Mouse (Mus musculus) left cerebral cortex, postnatal 14 days (tissue): ENCODE measurements around the gene Rhob. TPM values are rescaled to one million over a fixed set of nuclear protein-coding genes. Genes with fewer than 3 reads are reported as not detected.

Experiments
- DNase-seq, 2 experiments: peaks; one replicate each; pipeline ENCODE4 v3.0.0; 2021 to 2022; ENCODE audit warnings: low spot score in 2 of 2, mixed read lengths in 1 of 2
- intact Hi-C: fragments of 180-260 bp; cut with DNase I; formaldehyde crosslinking; loops from one replicate; pipeline ENCODE4 v1.15.1; 2025
- total RNA-seq, 2 experiments: library from RNA; stranded (reverse); gene quantifications; 2 replicates each; pipeline ENCODE4 v1.2.3; 2021

The Rhob gene
- total RNA-seq, 2 experiments from 2014 or later = 287 to 352 TPM

DNA sequence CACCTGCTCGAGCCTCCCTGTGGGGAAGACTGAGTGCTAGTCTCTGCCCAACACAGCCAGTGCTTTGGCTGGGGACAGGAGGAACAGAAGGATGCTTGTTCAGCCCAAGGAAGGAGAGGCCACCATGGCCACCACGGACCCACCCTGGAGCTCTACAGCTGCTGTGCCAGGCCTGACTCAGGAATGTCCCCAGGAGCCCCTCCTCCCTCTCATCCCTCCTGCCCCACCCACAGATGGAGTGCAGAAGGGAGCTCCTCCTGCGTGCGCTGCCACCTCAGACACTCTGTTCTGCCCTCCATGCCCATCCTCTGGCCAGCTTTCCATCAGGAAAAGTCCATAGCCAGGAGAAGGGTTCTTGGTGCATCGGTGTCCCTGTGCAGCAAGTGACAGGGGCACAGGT, 42.8 kb downstream of the Rhob start:
- DNase-seq = no peak
- intact Hi-C loops = no loop called here

DNA sequence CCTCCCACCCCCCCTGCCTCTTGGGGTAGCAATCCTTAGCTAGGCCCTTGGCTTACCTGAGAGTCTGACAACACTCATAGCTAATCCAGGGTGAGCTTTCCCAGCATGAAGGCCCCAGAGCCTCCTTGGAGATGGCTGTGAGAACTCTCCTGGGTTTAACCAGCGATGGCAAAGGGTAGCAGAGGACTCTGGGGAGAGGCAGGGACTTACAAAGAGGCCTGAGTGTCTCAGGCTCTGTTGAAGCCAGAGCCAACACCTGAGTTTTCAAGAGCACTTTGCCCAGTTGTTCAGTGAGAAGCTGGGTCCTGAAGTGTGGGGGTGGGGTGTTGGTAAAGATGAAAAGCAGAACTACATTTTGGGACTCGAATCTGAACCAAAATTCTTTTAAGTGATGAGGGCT, 44.8 kb downstream of the Rhob start:
- no peak for DNase-seq
- intact Hi-C loops = no loop called here

DNA sequence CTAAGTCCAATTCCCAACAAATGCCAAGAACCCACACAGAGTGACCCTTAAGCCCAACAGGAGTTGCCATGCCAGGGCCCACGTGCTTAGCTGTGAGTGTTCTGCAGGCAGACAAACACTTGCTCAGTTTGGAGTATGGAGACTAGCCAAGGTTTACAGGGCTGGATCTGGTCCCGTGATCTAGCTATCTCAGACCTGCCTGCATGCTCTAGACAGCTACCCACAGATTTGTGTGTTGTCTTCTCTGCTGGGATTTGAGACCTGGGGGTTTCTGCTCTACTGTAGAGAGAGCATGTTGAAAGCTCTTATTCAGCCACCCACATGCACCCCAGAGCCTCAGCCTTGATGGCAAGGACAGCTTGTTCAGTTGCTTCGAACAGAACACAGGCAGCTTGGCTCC, 45.3 kb downstream of the Rhob start:
- peak; percentile 54 to 77 for DNase-seq
- intact Hi-C loops = loop anchor here (5.0 kb wide), 1 partner anchor 127 kb away; no protein-coding TSS in a partner anchor

DNA sequence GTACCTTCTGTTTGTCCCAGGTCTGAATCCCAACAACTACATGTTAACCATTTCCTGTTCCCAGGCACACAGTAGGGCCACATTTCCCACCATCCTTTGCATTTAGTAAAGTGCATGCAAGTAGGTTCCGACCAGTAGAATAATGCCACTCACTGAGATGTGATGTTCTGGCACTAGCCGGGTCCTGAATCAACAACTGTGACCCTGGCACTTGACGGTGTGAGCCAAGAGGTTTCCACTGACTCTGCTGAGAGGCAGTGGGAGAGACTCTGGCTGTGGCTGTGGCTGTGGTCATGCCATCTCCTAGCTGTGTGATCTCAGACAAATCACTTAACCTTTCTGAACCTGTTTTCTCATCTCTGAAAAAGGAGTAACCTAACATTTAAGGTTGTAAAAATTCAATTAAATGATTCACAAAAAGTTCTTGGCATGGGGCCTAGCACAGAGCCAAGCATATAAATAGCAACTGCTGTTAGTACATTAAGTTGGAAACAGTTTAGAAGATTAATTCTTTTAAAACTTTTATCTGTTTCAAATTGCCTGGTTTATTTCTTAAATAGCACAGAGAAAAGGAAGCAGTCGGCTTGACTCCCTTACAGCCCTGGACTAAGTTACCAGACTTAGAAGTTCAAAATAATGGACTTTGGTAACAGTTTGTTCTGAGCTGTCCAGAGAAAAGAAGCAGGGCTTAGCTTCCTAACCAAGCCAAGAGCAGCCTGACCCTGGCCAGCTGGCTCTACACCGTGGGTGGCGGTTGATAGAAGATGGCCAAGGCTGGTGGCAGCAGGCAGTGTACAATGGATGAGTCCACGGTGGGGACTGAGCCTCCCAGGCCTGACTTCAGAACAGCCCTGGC, 46.8 kb downstream of the Rhob start:
- intact Hi-C loops = loop anchor here (2.0 to 5.0 kb wide), 2 partner anchors 44 to 126 kb away; no protein-coding TSS in a partner anchor
- DNase-seq = peak in 1 of 2 experiments; percentile 44

DNA sequence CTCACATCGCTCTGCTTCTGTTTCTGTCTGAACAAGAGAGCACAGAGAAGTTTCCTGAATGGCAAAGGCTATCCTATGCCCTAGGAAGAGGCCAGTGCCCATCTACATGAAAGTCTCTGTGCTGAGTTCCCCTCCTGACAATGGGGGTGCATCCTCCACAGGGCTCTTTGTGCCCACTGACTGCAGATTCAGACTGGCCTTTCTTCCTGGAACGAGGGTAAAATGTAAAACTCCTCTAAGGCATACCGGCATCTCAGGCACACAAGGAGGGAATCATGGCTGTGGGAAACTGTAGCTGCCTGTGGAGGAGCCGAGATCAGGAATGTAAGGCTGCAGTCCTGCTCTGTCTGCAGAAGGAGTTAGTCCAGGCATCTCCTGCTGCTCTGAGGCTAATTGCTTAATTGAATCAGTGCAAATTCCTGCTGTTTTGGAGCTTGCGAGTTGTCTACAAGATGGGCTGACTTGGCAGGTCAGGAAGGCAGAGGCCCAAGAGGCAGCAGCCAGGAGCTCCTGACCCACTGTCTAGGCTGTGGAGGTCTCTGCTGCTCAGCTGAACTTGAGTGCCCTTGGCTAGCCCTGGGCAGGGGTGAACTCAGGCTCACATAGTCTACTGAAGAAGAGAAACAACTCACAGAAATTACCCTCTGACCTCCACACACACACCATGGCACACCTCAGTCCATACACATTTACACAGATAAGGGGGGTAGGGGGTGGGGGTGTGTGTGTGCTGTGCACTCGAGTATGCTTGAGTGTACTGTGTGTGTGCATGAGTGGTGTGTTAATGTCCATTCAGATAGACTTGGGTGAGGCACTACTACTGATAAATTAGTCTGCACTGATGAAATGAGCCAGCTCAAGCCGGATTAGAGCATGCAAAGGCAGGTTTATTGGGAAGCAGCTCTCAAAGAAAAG, 48.0 kb downstream of the Rhob start:
- DNase-seq = no peak
- intact Hi-C loops = loop anchor here (2.0 to 5.0 kb wide), 2 partner anchors 45 to 125 kb away; no protein-coding TSS in a partner anchor

DNA sequence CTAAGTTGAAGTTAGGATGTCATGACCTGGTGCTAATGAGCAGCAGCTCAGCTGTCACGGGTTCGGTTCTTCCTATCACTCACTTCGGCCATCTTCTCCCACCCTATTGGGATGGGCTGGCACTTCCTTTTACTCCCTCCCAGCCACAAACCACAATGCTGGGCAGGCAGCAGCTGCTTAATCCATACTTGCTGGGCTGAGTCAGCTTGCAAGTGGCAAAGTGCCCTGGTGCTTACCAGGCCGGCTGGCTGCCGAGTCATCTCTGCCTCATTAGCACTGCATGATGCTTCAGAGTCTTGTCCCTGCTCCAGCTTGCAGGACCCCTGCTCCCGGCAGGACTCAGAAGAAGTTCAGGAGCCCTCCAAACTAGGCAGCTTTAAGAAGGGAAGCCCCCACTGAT, 49.2 kb downstream of the Rhob start:
- DNase-seq = peak; percentile 62 to 67

DNA sequence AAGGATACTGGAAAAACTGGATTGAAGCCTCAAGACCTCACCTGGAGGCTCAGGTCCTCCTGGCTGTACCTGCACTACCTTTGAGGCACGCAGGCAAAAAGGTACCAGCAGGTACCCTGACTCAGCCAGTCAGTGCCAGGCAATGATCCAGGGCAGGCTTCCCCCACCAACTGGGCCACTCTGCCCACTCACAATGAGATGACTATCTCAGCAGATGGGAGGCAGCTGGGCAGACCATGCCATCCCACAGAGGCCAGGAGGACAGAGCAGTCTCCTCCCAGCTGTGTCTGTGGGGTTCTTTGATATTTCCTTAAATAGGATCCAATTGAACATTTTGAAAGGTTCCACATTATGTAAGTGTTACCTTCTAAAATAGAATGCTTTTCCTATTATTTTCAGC, 49.8 kb downstream of the Rhob start:
- DNase-seq = peak in 1 of 2 experiments; percentile 46
- intact Hi-C loops = loop anchor here (5.0 kb wide), 1 partner anchor 123 kb away; no protein-coding TSS in a partner anchor

More for the DNA sequence above, 49.2 kb downstream of the Rhob start:
- intact Hi-C loops = loop anchor here (5.0 kb wide), 1 partner anchor 123 kb away; no protein-coding TSS in a partner anchor

Other genes starting within 250 kb of the Rhob start
- under 1 TPM; 0.48 to 0.63 TPM for gene Gdf7, start 198.1 kb downstream of the Rhob start, total RNA-seq
- gene Hs1bp3, start 186.6 kb downstream of the Rhob start, total RNA-seq = 10 to 100 TPM; 10.6 to 11.0 TPM
- gene Slc7a15, start 99.1 kb upstream of the Rhob start, total RNA-seq = under 1 TPM in 1 of 2 experiments, not detected in 1; 0.23 TPM
- gene Pum2, start 174.1 kb upstream of the Rhob start, total RNA-seq = 100 to 1,000 TPM; 155 to 160 TPM